Mouse (Mus musculus): ENCODE measurements around the gene Trp53tg5. TPM values are rescaled to one million over a fixed set of nuclear protein-coding genes. Genes with fewer than 3 reads are reported as not detected.

Trp53tg5 gene
- total and polyA plus RNA-seq, 3 experiments, result not detected

- DNase-seq (ENCODE audit: extremely low read depth), result no peak
- no peak overlapping the region for H3K4me2 ChIP-seq (ENCODE audit: insufficient read depth, low read depth, poor library complexity, severe bottlenecking)
- no peak overlapping the region for H3K27ac ChIP-seq (ENCODE audit: insufficient read depth, low read depth)
- H3K4me3 ChIP-seq (replicated peaks in 1 of 3; ENCODE audit: low read depth in 2 of 3, low read length in 2 of 3, poor library complexity in 1 of 3), result no peak overlapping the region
- no peaks in the 10 kb centered on the region for H3K36me3 ChIP-seq (replicated peaks in 1 of 2; ENCODE audit: control insufficient read depth in 1 of 2, insufficient read depth in 1 of 2, low read length in 1 of 2)
- in situ Hi-C loops (cut with MboI; ENCODE audit: low pct_ligation_motif_present, low pct_unique_long_range_greater_than_20kb, low sequenced_read_pairs), result no loop called here
- H3K9me3 ChIP-seq (replicated peaks; ENCODE audit: low read length), result peaks cover 12% of the 10 kb centered on the region
- peaks cover 58% of the 10 kb centered on the region for H3K27me3 ChIP-seq (replicated peaks)
- TF ChIP-seq SMC3 (IDR thresholded peaks at IDR 0.05; ENCODE audit: low read depth, low read length) (no peak), RCOR1 (conservative IDR thresholded peaks at IDR 0.05; ENCODE audit: low read depth, low read length) (no peak), MAX (IDR thresholded peaks at IDR 0.05; ENCODE audit: low read length) (no peak), ELF1 (IDR thresholded peaks at IDR 0.05; ENCODE audit: low read depth, low read length) (no peak), JUN (IDR thresholded peaks at IDR 0.05; ENCODE audit: insufficient read depth, low read depth, low read length) (no peak), NELFE (IDR thresholded peaks at IDR 0.05; ENCODE audit: low read depth, low read length) (no peak), ZKSCAN1 (IDR thresholded peaks at IDR 0.05; ENCODE audit: borderline replicate concordance, low read depth, low read length) (no peak), JUND (conservative IDR thresholded peaks at IDR 0.05; ENCODE audit: low read depth, low read length) (no peak), USF1 (IDR thresholded peaks at IDR 0.05; ENCODE audit: low read depth, low read length) (no peak), MXI1 (IDR thresholded peaks at IDR 0.05; ENCODE audit: low read depth, low read length) (no peak), USF2 (conservative IDR thresholded peaks at IDR 0.05; ENCODE audit: low read depth, low read length) (no peak), BHLHE40 (IDR thresholded peaks at IDR 0.05; ENCODE audit: low read depth, low read length) (no peak), RAD21 (IDR thresholded peaks at IDR 0.05; ENCODE audit: low read depth, low read length) (no peak), KAT2A (IDR thresholded peaks at IDR 0.05; ENCODE audit: insufficient replicate concordance, low read length) (no peak), TBP (conservative IDR thresholded peaks at IDR 0.05; ENCODE audit: low read depth, low read length) (no peak), GABPA (IDR thresholded peaks at IDR 0.05; ENCODE audit: insufficient replicate concordance, low read depth, low read length) (no peak), MYC (IDR thresholded peaks at IDR 0.05; ENCODE audit: low read depth, low read length) (no peak), IRF4 (IDR thresholded peaks at IDR 0.05; ENCODE audit: low read depth, low read length) (no peak), ZC3H11A (IDR thresholded peaks at IDR 0.05; ENCODE audit: low read depth, low read length) (no peak), MAZ (IDR thresholded peaks at IDR 0.05; ENCODE audit: low read depth, low read length) (no peak)
- dilution Hi-C loops (cut with MboI; ENCODE audit: extremely low pct_ligation_motif_present, extremely low pct_unique_long_range_greater_than_20kb, low sequenced_read_pairs), result no loop called here
- peaks cover 3 to 7% of the 10 kb centered on the region in 2 experiments; a peak in 3 of 4 replicates for H3K4me1 ChIP-seq (ENCODE audit: control insufficient read depth in 1 of 2, insufficient read depth in 2 of 2)
- no peaks in the 10 kb centered on the region for H3K79me2 ChIP-seq (replicated peaks; ENCODE audit: control insufficient read depth, extremely low read depth, insufficient read depth, poor library complexity, severe bottlenecking)
- no peak overlapping the region for H3K9ac ChIP-seq (ENCODE audit: insufficient read depth, low read depth)
Measured at GRCm38 (mm10) chr2:164448921-164449320, 24.6 kb downstream of the Trp53tg5 start.

- Histone ChIP-seq H3K36me3 (replicated peaks in 1 of 2; ENCODE audit: control insufficient read depth in 1 of 2, insufficient read depth in 1 of 2, low read length in 1 of 2) (no peaks in the 10 kb centered on the region), H3K9ac (ENCODE audit: insufficient read depth, low read depth) (no peak overlapping the region), H3K4me2 (ENCODE audit: insufficient read depth, low read depth, poor library complexity, severe bottlenecking) (no peak overlapping the region), H3K9me3 (replicated peaks; ENCODE audit: low read length) (peaks cover 12% of the 10 kb centered on the region), H3K79me2 (replicated peaks; ENCODE audit: control insufficient read depth, extremely low read depth, insufficient read depth, poor library complexity, severe bottlenecking) (no peaks in the 10 kb centered on the region), H3K4me1 (ENCODE audit: control insufficient read depth in 1 of 2, insufficient read depth in 2 of 2) (peaks cover 9 to 15% of the 10 kb centered on the region in 2 experiments; a peak in 3 of 4 replicates), H3K27ac (ENCODE audit: insufficient read depth, low read depth) (no peak overlapping the region), H3K4me3 (replicated peaks in 1 of 3; ENCODE audit: low read depth in 2 of 3, low read length in 2 of 3, poor library complexity in 1 of 3) (no peak overlapping the region), H3K27me3 (replicated peaks) (peaks cover 59% of the 10 kb centered on the region)
- no peak for TF ChIP-seq USF1 (IDR thresholded peaks at IDR 0.05; ENCODE audit: low read depth, low read length)
- no peak for TF ChIP-seq NELFE (IDR thresholded peaks at IDR 0.05; ENCODE audit: low read depth, low read length)
- no peak for TF ChIP-seq JUND (conservative IDR thresholded peaks at IDR 0.05; ENCODE audit: low read depth, low read length)
- TF ChIP-seq CHD2 (IDR thresholded peaks at IDR 0.05; ENCODE audit: low read length), result no peak
- no peak for TF ChIP-seq IRF4 (IDR thresholded peaks at IDR 0.05; ENCODE audit: low read depth, low read length)
- TF ChIP-seq MEF2A (IDR thresholded peaks at IDR 0.05; ENCODE audit: borderline replicate concordance, low read depth, low read length), result no peak
- no peak for TF ChIP-seq MYC (IDR thresholded peaks at IDR 0.05; ENCODE audit: low read depth, low read length)
- TF ChIP-seq KAT2A (IDR thresholded peaks at IDR 0.05; ENCODE audit: insufficient replicate concordance, low read length), result no peak
- TF ChIP-seq ELF1 (IDR thresholded peaks at IDR 0.05; ENCODE audit: low read depth, low read length), result no peak
- no peak for TF ChIP-seq E2F4 (IDR thresholded peaks at IDR 0.05; ENCODE audit: insufficient replicate concordance, low read depth, low read length)
- TF ChIP-seq UBTF (IDR thresholded peaks at IDR 0.05; ENCODE audit: low read depth, low read length), result no peak
- TF ChIP-seq POLR2A (IDR thresholded peaks at IDR 0.05; ENCODE audit: low read depth, low read length), result no peak
- no peak for TF ChIP-seq PAX5 (IDR thresholded peaks at IDR 0.05; ENCODE audit: low read length)
- in situ Hi-C loops (cut with MboI; ENCODE audit: low pct_ligation_motif_present, low pct_unique_long_range_greater_than_20kb, low sequenced_read_pairs), result no loop called here
- no peak for DNase-seq (ENCODE audit: extremely low read depth)
- dilution Hi-C loops (cut with MboI; ENCODE audit: extremely low pct_ligation_motif_present, extremely low pct_unique_long_range_greater_than_20kb, low sequenced_read_pairs), result no loop called here
Measured at GRCm38 (mm10) chr2:164448140-164448539, 25.4 kb downstream of the Trp53tg5 start.

Measured in CH12.LX (cell line).